Mouse (Mus musculus) macrophage (primary cell): ENCODE data around the gene Prss35. TPM values are rescaled to one million over a fixed set of nuclear protein-coding genes. Genes with fewer than 3 reads are reported as not detected.

Source experiments
- H3K27ac ChIP-seq: fragments of 350-480 bp; formaldehyde crosslinking; 2 replicates; pipeline ENCODE4 v1.9.0; 2021
- H3K36me3 ChIP-seq: fragments of 350-480 bp; formaldehyde crosslinking; 2 replicates; pipeline ENCODE4 v1.9.0; 2021; ENCODE audit errors: inconsistent target
- H3K4me3 ChIP-seq: fragments of 350-480 bp; formaldehyde crosslinking; 2 replicates; pipeline ENCODE4 v1.9.0; 2021; ENCODE audit errors: inconsistent target
- H3K79me2 ChIP-seq: fragments of 350-480 bp; formaldehyde crosslinking; 2 replicates; pipeline ENCODE4 v1.9.0; 2021; ENCODE audit errors: inconsistent target
- WGBS: methylation state at CpG from one replicate; pipeline ENCODE4 v1.1.7; 2026; ENCODE audit warnings: inconsistent platforms; ENCODE audit not compliant: missing documents; 5-methylcytosine and 5-hydroxymethylcytosine counted together
- polyA plus RNA-seq: library from polyadenylated mRNA; stranded (reverse); fragments of 250-400 nt; gene quantifications from 3 replicates; pipeline ENCODE4 v1.2.4, GENCODE M21; 2018; ENCODE audit warnings: inconsistent platforms

Prss35 gene
- polyA plus RNA-seq, 1 experiment from 2014 or later: not detected

DNA sequence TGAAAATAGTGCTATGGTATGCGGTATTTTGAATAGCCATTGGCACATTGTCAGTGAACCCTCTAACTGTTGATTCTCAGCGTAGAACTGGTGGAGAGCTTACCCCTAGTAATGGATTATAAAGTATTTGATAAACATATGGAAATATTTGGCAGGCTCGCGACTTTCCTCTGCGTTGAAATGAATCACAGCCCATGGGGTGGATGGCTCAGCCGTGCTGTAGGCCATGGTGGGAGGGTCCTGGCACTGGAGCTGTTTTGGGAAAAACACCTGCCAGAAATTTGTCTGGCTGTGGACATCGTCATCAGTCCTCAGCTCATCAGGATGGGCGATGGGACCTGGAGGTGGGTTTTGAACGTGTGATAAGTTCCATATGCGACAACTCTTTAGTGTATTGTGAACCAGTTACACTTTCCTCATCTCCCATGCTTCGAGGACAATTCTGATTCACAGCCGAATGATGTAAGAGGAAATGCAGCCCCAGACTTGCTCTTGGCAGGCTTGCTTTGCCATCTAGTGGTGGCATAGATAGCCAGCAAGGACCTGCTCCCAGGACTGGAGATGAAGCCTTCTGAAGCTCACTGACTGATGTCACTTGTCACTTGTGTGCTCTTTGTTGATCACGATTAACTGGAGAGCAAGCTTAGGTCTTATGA is 2.6 kb downstream of the Prss35 start:
- Histone ChIP-seq H3K36me3 (no peaks in the 10 kb centered on the region), H3K79me2 (no peaks in the 10 kb centered on the region), H3K4me3 (no peak overlapping the region), H3K27ac (no peak overlapping the region)
- 47% methylated on average over 13 of the region's 13 CpGs for WGBS

DNA sequence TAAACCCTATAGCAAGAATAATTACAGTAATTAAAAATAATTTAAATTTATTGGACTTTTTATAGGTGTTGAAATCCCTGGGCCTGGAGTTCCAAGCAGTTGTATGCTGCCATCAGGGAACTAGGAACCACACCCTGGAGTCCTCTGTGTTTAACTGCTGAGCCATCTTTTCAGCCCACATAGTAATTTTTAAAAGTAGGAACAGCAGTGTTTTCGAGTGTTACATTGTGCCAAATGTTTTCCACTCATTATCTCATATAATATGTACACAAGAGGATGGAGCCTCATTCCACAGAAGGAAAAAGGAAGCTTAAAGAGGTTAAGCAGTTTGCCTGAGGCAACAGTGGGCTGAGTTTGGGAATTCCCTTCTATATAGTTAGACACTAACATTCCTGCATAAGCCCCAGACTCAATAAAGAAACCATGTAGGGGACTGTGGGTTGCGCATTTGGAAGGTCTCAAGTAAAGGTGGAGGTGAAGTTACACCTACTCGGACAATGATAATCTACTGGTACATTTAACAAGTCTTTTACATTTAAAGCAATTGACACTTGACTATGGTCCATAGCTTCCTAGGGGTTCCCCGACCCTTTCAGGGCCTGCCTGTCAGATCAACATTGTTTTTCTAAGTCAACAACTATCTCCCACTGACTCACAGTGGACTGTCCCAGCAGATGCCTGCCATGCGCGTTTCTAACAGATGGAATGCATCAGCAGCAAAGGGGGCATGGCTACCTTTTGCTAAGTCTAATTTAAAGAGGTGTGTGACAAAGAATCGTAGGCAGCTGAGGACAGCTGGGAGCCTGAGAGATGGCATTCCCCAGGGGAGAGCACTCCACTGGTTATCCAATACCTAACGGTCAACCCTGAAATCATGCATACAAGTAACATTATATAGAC is 19.3 kb downstream of the Prss35 start:
- WGBS: 80% methylated on average over 8 of the region's 8 CpGs

DNA sequence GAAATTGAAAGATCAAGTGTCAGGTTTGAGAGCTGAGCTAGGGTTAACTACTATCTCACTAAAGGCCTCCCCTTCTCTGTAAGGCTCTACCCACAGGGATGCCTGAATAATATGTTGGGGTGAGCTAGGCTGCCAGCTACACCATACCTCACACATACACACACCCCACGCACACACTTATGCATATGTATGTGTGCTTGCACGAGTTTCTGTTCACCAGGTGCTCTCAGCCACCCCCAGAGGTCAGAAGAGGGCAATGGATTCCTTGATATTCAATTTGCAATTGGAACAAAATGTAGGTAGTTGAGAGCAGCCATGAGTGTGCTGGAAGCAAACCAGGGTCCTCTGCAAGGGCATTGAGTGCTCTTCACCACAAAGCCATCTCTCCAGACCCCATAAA is 20.6 kb downstream of the Prss35 start:
- 71% methylated on average over 2 of the region's 2 CpGs for WGBS
- no peaks in the 10 kb centered on the region for H3K36me3 ChIP-seq
- H3K4me3 ChIP-seq: no peak overlapping the region
- H3K79me2 ChIP-seq: no peaks in the 10 kb centered on the region
- H3K27ac ChIP-seq: no peak overlapping the region

More for the DNA sequence above, 19.3 kb downstream of the Prss35 start:
- Histone ChIP-seq H3K79me2 (no peaks in the 10 kb centered on the region), H3K27ac (no peak overlapping the region), H3K36me3 (no peaks in the 10 kb centered on the region), H3K4me3 (no peak overlapping the region)

DNA sequence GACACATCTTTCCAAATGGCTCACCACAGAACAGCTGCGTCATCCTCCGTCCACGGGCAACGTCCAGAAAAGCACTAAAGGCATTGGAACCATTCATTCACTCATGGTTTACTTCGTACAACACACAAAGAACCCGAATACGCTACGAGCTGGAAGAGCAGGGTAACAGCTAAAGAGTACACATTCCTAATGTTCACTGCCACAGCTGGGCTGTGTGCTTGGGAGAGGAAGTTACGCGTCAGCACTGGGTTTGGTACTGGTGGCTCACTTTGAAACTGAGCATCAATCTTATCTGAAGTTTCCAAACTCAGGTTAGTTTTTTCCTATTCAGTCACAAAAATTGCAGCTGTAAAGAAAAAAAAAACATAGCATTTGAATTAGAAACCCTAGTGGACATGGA is 23.5 kb downstream of the Prss35 start:
- Histone ChIP-seq H3K27ac (no peak overlapping the region), H3K36me3 (no peaks in the 10 kb centered on the region), H3K79me2 (no peaks in the 10 kb centered on the region), H3K4me3 (no peak overlapping the region)
- 92% methylated on average over 10 of the region's 10 CpGs for WGBS

DNA sequence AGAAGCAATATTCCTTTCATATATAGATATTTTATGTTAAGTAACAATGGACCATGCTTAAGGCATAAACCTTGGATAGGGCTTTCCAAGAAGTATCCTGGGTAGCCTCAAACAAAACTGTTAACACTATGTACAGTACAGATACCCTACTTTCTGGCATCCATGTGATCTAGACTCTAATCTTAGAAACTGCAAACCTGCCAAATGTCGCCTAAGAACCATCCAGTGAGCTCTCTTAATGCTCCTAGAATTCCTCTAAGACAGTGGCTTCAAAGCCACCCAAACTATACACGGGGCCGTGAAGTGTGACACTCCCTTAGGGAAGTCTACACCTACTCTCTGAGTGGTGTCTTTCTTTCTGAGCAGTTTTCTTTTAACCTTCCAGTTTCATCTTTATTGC is 29.4 kb downstream of the Prss35 start:
- Histone ChIP-seq H3K79me2 (no peaks in the 10 kb centered on the region), H3K27ac (no peak overlapping the region), H3K4me3 (no peak overlapping the region), H3K36me3 (no peaks in the 10 kb centered on the region)
- 85% methylated on average over 3 of the region's 3 CpGs for WGBS

DNA sequence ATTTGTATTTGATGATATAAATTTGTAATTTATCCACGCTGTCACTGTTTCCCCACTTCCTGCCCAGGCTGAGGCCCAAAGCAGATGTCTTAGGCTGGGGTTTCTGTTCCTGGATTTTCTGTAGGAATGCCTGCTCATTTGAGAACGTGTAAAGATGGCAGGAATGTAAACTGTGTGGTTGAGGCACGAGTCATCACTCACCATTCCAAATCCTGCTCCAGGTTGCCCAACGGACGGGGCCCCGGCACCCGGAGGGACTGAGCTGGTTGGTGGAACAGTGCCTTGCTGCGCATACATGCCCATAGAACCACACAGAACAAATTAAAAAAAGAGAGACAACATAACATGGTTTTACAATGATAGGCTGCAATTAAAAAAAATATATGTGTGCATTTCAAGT is 30.5 kb downstream of the Prss35 start:
- WGBS: 73% methylated on average over 8 of the region's 8 CpGs
- H3K4me3 ChIP-seq: no peak overlapping the region
- H3K36me3 ChIP-seq: no peaks in the 10 kb centered on the region
- H3K79me2 ChIP-seq: no peaks in the 10 kb centered on the region
- no peak overlapping the region for H3K27ac ChIP-seq

DNA sequence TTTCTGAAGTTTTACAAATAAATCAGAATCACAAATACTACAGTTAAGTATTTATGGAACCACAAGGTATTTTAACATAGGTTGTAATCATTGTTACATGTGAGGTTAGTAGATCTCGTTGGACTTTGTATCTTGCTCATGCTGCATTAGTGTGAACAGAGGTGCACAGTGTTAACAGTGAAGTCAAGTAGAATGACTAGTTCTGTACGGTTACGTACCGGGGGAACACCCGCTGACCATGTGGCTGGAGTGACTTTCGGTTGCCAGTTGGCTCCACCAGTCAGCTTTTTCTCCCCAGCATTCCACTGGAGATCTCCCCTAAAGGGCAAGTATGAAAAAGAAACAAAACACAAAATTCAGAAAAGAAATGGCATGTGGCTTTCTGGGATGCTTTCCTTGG is 31.9 kb downstream of the Prss35 start:
- 89% methylated on average over 6 of the region's 6 CpGs for WGBS
- Histone ChIP-seq H3K4me3 (no peak overlapping the region), H3K36me3 (no peaks in the 10 kb centered on the region), H3K27ac (no peak overlapping the region), H3K79me2 (no peaks in the 10 kb centered on the region)

DNA sequence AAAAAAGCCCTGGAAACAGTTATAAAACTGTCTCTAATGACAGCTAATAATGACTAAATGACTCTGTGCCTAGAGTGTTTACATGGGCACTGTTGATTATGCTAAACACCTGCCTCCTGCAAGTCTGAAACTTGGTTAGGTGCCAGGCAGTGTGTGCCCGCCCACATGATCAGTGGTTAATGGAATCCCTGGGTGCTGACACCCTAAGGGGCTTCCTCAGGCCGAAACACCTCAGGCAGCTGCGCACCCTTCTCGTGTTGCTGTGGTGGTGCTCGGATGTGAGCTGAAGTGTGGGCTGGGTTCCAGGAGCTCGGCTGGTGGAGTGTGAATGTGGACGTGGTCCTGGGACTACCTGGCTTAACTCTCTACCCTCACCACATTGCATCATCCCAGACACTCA is 33.9 kb downstream of the Prss35 start:
- 79% methylated on average over 7 of the region's 7 CpGs for WGBS
- no peak overlapping the region for H3K4me3 ChIP-seq
- H3K36me3 ChIP-seq: no peaks in the 10 kb centered on the region

DNA sequence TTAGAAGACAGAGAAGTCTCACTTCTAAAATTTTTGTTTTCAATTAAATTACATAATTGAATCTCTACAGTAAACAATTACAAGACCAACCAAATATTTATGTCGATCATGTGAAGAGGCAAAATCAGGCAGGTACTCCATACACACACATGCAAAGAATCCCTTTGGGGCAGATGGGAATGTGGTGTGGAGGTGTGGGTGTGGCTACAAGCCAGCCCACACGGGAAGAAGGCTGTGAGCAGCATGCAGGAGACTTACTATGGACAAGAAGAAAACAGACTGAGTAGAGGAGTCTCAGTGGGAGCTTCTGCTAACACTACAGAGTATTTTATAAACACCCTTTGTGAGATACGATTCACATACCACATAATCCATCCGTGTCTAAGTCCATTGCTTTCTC is 34.8 kb downstream of the Prss35 start:
- WGBS: 98% methylated on average over 3 of the region's 4 CpGs
- Histone ChIP-seq H3K79me2 (no peaks in the 10 kb centered on the region), H3K27ac (no peak overlapping the region), H3K36me3 (no peaks in the 10 kb centered on the region), H3K4me3 (no peak overlapping the region)

More for the DNA sequence above, 33.9 kb downstream of the Prss35 start:
- Histone ChIP-seq H3K79me2 (no peaks in the 10 kb centered on the region), H3K27ac (no peak overlapping the region)

DNA sequence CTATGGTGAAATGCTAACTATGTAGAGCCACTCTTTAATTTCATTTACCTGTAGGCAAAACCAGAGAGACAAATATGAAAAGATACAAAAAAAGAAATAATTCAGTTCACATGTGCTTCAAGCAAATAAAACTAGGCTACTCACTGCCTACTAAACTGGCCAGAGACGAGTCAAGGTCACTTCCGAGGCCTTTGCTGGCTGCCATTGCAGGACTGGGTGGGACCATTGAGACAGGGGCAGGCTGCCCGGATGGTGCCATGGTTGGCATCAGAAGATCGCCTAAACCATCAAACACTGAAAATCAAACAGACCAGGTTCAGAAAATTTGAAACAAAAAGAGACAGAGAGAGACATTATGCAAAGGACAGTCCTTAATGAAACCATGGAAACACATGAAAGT is 38.0 kb downstream of the Prss35 start:
- Histone ChIP-seq H3K79me2 (no peaks in the 10 kb centered on the region), H3K36me3 (no peaks in the 10 kb centered on the region), H3K27ac (no peak overlapping the region), H3K4me3 (no peak overlapping the region)
- WGBS: 87% methylated on average over 4 of the region's 4 CpGs

DNA sequence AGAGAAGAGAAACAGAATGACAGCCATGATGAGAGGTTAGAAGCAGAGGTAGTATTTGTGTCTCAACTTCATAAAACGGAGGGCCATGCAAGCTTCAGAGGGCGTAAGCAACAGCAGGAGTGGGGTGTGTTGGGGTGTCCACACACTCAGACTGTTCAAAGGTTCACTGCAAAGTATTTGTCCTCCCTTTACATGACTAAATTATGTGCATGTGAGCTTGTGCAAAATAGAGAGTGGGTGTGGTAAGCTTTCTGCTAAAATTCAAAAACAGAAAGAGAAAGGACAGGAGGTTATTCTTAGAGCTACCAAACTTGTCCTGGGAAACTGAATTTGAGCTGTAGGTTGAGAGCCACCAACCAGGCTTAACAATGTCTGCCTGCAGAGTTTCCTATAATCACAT is 39.4 kb downstream of the Prss35 start:
- Histone ChIP-seq H3K27ac (no peak overlapping the region), H3K4me3 (no peak overlapping the region), H3K79me2 (no peaks in the 10 kb centered on the region), H3K36me3 (no peaks in the 10 kb centered on the region)
- WGBS: 85% methylated on average over 2 of the region's 2 CpGs

DNA sequence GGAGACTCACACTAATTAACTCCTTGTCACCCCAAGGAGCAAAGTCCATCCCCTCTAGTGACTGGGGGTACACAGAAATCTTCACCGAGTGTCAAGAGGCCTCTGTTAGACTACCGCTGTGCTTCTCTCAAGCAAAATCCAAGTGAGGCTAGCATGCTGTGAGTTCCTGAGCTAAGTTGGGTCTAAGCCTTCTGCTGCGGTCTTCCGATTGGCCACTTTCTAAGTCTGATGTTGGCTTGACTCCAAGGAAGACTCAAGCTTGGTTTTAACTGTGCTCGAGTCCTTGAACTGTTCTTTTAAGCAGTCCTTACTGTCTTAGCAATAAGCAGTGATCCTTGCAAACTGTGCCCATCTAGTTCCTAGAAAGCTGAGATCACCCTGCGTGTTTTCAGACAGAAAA is 45.7 kb downstream of the Prss35 start:
- H3K79me2 ChIP-seq: no peaks in the 10 kb centered on the region
- 94% methylated on average over 6 of the region's 6 CpGs for WGBS

DNA sequence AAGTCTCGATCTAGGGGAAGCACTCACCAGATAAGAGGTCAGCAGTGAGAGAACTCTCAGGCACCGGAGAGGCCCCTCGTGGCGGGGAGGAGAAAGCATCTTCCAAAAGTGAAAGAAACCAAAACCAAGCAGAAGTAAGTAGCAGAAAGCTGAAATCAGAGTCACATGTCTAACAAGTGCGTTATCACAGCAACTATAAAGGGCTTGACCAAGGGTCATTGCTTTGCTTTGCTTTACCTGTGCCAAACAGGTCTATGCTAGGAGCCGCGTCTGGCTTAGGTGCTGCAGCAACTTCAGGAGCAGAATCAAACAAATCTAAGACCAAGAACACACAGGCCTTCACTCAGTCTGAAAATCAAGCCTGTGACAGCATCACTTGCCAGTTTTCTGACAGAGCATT is 48.5 kb downstream of the Prss35 start:
- H3K36me3 ChIP-seq: no peaks in the 10 kb centered on the region
- no peak overlapping the region for H3K27ac ChIP-seq
- no peaks in the 10 kb centered on the region for H3K79me2 ChIP-seq
- no peak overlapping the region for H3K4me3 ChIP-seq
- WGBS: 92% methylated on average over 7 of the region's 7 CpGs

More for the DNA sequence above, 45.7 kb downstream of the Prss35 start:
- Histone ChIP-seq H3K27ac (no peak overlapping the region), H3K36me3 (no peaks in the 10 kb centered on the region), H3K4me3 (no peak overlapping the region)

DNA sequence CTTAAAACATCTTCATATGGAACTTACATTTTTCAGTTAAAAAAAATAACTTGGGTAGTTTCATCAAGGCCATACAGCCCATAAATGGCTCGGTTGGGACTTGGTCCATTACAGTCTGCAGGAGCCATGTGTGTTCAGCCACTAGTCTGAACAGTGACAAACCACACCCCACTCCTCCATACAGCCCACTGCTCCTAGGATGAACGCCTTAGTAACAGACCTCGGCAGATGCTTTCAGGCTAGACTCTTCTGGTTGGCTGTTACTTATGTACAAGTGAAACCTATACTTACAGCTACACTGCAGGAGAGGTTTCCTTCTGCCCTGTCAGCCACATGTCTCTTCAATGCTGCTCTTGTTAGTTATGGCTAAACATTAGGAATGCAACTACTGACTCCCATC is 51.8 kb downstream of the Prss35 start:
- H3K4me3 ChIP-seq: no peak overlapping the region
- no peak overlapping the region for H3K27ac ChIP-seq
- no peaks in the 10 kb centered on the region for H3K36me3 ChIP-seq
- H3K79me2 ChIP-seq: no peaks in the 10 kb centered on the region
- 91% methylated on average over 3 of the region's 3 CpGs for WGBS

DNA sequence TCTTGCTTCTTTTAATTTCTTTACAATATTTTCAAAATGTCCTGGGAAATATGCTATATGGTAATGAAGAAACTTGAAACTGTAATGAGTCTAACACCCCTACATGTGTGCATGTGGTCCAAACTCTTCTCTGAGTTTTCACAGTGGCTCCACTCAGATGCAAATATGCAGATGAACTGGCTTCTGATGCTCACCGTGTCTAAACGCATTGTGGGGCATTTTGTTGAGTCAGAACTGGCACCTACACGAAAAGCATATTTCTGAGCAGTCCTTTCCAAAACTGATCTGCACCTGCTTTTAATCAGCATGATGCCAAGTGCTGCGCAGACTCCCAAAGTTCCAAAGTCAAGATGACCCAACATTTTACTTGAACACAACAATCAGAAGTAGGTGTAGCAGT is 54.1 kb downstream of the Prss35 start:
- 86% methylated on average over 4 of the region's 4 CpGs for WGBS

More for the DNA sequence above, 54.1 kb downstream of the Prss35 start:
- H3K4me3 ChIP-seq: no peak overlapping the region
- no peak overlapping the region for H3K27ac ChIP-seq
- no peaks in the 10 kb centered on the region for H3K36me3 ChIP-seq
- H3K79me2 ChIP-seq: no peaks in the 10 kb centered on the region
